Mouse (Mus musculus) gastrocnemius, adult 8-10 months (tissue): ENCODE data around the gene Plxdc1. TPM values are rescaled to one million over a fixed set of nuclear protein-coding genes. Genes with fewer than 3 reads are reported as not detected.
A peak's percentile ranks its signal among the peaks of the same experiment; 100 is the strongest.
"Not testable (repeated sequence)": the region's sequence is repeated elsewhere in the genome, so short reads cannot be mapped to it uniquely, and the experiment has no call there.

Experiments
- DNase-seq, 2 experiments: peaks; one replicate each; pipeline ENCODE4 v3.0.0; 2022; ENCODE audit warnings: low spot score in 2 of 2
- total RNA-seq, 4 experiments: library from RNA; stranded (reverse); gene quantifications; 2 replicates each; pipeline ENCODE4 v1.2.4; 2022

The Plxdc1 gene
- total RNA-seq, 4 experiments from 2014 or later: 1.3 to 3.4 (median 1.9) TPM

DNA sequence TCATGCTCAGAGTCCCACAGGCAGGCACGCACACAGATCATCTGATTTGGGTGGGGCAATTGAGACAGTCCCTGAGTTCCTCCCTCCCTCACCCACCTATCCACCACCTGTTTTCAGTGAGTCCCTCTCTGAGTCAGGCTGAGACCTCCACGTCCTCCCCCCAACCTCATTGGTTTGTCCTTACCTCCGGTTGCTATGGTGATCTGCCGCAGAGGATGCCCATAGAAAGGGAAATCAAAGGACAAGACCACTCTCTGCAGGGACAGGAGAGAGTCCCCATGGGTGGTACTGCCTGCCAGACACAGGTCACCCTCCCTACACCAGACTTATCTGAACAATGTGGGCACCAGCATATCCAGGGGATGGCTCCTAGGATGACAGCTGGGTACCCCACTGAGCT lies 30.3 kb downstream of the Plxdc1 start:
- no peak for DNase-seq

DNA sequence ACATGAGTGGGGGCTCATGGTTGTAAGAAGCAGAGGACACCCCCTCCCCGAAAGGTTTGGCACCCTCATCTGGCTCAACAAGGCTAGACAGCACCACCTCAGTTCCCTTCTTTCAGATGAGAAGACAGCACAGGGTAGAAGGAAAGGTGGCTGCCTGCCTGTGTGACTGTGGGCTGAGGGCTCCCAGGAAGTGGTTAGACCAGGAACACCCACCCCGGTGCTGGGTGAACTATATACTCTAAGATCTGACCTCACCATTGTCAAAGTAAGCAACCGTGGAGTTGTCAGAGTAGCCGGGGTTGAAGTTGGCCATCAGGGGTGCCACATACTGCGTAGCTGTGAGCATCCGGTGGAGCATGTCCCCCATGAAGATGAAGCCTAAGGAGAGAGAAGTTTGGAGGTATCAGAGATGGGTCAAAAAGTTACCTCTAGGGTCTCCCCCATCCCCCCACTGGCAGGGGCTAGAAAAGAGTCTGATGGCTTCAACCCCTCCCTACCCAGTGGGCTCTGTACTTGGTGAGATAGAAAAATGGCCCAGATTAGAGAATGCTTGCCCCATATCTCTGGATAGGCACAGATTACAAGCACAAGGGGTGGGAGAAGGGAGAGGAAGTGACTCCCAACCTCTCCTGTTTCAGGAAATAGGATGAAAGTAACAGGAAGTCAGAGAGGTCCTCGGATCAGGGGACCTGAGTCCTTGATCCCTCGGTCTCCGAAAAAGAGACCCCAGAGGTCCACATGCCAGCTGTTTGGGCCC lies 30.9 kb downstream of the Plxdc1 start:
- no peak for DNase-seq

DNA sequence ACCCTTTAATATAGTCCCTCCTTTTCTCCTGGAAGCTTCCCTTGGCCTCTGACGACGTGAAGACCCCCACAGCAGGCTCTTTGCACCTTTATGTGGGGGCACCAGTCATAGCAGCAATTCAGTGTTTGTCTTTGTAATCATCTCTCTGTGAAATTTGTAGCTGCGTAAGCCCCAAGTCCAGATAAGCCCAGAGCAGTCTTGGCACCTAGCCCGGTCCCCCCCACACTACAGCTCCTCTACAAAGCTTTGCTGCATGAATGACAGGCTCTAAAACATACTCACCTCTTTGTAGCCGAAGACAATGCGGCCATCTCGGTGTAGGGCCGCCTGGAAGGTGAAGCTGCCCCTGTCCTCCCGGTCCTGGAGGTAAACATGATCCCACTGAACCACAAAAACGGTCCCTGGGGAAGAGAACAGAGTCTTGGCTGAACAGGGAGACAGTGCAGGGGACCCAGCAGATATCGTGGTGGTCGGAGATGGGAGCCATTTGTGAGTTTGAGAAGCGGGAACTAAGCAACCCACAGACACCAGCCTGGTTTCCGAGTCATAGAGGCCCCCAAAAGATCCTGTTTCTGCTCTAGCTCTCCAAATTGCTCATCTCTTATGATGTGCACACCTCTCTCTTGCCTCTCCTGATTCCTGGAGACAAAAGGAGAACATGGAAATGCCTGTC lies 31.6 kb downstream of the Plxdc1 start:
- DNase-seq: no peak

DNA sequence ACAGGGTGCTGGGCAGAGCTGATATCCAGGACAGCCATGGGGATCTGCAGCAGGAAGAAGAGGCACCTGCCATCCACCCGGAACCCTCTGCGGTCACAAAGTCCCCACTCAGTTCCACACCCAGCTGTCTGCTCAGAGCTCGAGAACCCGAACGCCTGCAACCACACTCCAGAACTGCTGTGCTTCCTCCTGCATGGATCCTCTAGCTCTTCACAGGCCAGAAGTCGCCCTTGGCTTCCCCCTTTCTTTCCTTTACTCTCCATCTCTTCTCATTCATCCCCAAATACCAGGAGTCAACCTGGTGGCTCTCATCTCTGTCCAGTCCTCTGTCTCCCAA lies 32.3 kb downstream of the Plxdc1 start:
- no peak for DNase-seq

DNA sequence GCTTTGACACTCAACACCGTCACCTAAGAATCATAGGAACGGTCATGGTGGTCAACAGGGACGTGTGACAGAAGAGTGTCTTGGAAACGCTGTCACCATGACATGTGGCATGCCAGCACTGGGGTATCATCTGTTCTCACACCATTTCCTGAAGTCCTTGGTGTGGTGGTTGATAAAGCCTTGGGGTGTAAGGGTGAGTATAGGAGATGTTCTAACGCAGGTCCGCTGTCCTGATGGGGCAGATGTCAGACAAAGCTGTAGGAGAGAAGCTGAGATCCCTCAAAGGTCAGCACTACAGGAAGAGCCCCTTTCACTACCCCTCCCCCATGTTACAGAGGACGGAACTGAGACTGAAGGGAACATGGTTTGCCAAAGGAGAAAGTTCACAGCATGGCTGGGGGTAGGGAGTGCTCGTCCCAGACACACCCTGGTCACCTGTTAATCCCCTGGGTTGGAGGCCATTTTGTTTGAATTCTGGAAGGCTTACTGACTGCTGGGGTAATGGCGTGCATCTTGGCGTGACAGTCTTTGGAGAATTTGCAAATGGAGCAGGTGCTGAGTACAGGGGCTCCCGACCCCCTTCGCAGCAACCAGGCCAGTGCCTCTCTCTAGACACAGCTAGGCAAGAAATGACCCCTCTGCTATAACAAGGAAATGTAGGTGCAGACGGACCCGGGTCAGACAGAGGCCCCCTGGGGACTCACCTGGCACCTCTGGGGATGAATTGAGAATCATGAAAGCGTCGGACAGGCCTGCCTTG lies 32.9 kb downstream of the Plxdc1 start:
- DNase-seq: no peak

DNA sequence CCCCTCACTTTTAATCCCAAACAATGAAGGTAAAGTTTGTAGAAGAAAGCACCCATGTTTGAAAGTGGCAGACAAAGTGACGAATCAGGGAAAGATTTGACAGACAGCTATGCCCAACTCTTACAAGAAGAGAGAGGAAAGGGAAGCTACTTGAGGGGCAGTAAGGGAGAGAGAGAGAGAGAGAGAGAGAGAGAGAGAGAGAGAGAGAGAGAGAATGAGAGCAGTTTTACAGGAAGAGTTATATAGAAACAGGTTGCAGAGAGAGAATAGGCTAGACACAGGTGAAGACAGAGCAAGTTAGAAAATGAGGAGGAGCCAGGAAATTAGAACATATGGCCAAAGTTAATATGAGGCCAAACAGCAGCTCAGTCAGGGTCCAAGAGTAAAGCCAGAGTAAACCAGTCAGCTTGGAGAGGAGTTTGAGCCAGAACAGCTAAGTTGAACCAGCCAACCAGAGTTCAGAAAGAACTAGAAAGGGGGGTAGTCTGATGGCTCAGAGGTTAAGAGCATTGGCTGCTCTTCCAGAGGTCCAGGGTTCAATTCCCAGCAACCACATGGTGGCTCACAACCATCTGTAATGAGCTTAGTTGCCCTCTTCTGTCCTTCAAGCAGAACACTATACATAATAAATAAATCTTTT lies 33.8 kb downstream of the Plxdc1 start:
- no peak for DNase-seq

DNA sequence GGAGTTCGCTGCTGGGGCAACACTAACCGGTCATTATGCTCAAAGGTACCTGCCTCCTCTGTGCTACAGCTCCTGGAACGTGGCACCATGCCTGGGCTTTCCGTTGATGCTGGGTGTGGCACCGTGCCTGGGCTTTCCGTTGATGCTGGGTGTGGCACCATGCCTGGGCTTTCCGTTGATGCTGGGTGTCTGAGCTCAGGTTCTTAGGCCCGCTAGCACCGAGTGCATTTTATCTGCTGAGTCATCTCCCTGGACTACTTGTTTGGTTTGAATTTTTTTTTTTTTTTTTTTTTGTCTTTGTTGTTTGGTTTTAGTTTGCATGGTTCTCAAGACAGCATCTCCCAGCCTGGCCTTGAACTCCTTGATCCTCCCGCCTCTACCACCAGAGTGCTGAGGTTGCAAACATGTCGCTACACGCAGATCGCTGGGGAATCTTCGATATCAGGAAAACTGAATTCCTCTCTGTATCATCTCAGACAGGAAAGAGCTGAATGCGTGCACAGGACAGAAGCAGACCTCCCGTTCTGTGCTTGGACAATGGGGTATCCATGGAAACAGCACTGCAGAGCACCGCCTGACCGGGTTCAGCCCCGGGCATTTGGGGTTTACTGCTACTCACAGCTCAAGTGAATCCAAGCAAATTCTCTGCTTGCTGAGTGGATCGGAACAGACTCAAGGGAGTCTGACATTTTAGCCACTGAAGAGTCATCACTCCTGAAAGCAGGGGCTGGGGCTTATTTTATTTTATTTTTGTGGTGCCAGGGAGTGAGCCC lies 36.4 kb downstream of the Plxdc1 start:
- no peak for DNase-seq

DNA sequence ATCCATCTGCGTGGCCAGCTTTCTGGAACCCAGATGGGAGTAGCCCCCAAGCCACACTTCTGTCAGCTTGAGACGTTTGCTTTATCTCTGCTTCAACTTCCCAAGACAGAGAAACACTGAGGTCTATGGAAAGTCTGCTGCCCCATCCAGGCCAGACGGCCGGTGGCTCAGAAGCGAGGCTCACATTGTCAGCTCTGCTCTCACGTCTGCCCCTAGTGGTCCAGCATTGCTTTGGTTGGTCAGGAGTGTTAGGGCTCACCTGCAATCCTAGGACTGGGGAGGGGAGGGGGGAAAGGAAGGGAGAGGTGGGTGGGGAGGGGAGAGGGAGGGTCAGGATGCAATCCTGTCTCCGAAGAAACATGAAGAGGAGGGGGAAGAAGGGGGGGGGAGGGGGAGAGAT lies 38.8 kb downstream of the Plxdc1 start:
- DNase-seq: no peak

DNA sequence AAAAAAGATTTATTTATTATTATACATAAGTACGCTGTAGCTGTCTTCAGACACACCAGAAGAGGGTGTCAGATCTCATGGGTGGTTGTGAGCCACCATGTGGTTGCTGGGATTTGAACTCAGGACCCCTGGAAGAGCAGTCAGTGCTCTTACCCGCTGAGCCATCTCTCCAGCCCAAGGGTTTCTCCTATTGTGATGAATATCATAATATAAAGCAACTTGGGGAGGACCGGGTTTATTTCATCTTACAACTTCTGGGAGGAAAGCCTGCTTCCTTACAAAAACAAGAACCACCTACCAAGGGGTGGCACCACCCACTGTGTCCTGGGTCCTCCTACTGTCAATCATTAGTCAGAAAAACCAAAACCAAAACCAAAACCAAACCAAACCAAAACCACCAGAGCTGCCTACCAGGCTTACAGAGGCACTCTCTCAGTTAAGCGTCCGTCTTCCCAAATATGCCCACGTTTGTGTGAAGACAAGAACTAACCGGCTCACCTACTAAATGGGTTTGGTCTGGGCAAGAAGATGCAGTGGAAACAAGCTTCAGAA lies 40.4 kb downstream of the Plxdc1 start:
- not testable (repeated sequence) for DNase-seq

DNA sequence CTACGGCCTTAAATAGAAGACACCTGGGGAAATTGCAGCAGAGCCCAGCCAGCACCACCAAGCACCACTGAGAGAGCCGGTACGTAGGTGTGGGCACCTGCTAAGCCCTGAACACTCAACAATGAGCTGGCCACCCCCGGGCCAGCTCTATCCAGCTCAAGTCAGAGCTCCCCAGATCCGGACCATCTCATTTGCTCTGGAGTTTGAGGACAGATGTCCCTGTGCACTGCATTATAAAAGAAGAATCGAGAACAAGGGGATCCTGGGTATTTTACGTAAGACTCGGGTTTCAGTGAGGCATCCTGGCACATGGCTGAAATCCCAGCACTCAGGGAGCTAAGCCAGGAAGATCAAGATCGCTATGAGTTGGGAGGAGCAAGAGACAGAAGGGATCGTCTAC lies 41.2 kb downstream of the Plxdc1 start:
- no peak for DNase-seq

DNA sequence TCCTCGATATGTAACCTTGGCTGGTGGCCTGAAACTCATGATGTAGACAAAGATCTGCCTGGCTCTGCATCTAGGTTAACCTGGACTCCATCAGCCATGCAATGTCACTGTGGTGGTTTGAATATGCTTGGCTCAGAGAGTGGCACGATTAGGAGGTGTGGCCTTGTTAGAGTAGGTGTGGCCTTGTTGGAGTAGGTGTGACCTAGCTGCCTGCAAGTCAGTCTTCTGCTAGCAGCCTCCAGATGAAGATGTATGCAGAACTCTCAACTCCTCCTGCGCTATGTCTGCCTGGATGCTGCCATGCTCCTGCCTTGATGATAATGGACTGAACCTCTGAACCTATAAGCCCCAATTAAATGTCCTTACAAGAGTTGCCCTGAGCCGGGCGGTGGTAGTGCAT lies 43.0 kb downstream of the Plxdc1 start:
- DNase-seq: no peak

DNA sequence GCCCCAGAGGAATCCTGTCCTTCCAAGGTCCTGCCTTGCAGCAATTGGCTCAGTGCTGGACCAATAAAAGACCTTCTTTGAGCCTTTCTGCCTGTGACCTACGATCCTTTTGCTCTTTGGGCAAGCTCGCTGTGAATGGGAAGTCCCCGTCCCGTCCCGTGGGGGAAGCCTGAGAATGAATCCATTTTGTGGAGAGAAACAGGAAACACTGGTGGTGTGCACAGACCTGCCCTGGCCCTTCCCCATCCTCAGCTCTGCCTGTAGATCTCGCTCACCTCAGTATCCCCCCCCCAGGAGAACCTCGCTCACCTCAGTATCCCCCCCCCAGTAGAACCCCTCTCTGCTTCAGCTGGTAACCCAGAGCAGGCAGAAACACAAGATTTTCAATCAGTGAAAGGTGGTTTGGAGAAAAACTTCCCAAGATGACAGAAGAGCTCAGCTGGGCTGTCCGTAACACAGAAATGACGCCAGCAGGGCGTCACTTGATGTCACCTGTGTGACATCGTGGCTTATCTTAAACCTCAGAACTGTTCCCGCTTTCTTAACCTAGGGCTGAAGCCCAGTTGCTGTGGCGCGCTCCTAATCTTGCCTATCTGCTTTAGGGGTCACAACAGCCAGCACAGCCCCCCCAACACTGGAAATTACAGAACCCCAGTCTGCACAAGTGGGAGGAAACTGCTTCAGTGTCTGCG lies 43.7 kb downstream of the Plxdc1 start:
- DNase-seq: no peak

DNA sequence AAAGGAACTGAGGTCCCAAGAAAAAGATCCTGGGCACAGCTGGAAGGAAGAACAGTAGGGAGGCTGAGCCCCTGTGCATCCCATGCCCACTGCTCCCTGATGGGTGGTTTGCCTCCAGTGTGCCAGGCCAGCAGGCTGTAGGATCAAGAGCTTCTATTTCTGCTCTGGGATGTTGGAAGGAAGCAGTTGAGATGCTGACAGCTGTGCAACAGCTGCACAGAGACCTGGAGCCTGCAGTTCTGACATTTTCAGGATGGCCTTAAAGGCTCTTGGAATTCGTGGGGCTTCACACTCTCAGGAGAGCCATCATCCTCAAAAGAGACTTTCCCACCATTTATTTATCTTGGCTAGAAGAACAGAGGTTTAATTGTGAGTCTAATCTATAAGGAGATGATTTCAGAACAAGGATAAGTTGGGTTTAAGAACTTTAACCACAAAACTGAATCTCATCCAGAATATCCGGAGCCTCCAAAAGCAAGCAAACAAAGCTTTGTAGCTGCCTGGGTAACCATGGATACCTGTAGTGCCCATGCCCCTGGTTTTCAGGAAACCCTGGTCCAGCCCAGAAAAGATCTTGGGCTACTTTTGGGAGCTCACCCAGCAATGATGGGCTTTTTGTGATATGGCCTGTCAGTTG lies 48.7 kb downstream of the Plxdc1 start:
- DNase-seq: no peak

DNA sequence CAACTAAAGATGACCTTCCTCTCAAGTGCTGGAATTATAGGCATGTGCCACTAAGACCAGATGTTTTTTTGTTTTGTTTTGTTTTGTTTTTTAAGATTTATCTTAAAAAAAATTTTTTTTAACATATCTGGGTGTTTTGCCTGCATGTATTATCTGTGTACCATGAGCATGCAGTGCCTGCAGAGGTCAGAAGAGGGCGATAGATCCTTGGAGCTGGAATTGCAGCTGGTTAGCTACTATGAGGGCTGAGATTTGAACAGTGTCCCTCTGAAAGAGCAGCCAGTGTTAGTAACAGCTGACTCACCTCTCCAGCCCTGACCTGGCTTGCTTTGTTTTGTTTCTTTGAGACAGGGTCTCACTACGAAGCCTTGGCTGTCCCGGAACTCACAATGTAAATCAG lies 49.5 kb downstream of the Plxdc1 start:
- DNase-seq: peak; percentile 35 to 37

DNA sequence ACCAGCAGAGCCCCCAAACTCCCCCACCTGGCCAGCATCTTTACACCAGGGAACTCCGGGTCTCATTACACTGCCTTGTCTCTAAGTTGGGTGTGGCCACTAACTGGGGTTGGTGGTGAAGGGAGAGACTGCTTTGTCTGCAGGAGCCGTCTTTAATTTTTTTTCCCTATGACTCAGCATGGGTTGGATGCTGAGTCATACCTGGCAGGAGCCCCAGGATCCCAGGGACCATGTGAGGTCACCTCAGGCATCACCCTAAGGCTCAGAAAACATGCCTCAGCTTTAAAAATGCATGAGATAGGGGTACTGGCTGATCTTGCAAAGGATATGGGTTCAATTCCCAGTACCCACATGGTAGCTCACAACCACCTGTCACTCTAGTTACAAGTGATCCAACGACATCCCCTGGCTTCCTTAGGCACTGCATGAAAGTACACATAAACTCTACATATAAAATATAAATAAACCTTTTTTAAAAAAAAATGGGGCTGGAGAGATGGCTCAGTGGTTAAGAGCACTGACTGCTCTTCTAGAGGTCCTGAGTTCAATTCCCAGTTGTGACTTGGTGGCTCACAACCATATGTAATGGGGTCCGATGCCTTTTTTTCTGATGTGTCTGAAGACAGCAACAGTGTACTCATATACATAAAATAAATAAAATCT lies 50.2 kb downstream of the Plxdc1 start:
- DNase-seq: peak in 1 of 2 experiments; percentile 6

DNA sequence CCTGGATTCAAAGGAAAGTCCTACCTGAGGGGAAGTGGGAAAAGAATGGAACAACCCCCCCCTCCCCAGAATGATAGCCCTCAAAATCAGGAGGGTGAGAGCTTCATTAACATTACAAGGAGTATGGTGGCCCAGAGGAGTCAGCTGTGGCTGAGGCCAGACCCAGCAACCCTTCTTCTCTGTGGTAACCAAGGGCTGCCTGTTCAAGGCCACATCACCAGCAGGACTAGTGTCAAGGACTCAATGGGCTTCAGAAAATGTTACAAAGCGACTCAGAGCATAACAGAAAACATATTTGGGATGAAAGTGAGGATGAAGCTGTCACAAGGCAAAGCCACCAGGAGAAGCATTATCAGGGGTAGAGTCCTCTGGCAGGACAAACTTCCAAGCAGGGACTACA lies 52.7 kb downstream of the Plxdc1 start:
- DNase-seq: no peak

DNA sequence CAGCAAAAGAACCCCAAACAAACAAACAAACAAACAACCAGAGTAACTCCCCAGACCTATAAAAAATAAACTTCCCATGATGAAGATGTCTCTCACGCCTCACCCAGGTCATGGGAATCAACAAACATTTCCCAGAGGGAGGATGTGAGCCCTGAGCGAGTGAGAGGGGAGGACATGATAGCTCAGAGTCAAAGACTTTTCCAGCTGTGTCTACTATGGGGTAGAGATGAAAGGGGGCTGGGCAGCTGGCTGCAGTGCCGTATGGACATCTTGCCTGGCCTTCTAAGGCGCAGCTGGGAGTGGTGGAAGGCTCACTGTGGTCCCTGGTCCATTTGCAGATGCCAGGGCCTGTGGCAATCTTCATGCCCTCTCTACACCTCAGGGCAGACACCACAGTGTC lies 57.3 kb downstream of the Plxdc1 start:
- no peak for DNase-seq

DNA sequence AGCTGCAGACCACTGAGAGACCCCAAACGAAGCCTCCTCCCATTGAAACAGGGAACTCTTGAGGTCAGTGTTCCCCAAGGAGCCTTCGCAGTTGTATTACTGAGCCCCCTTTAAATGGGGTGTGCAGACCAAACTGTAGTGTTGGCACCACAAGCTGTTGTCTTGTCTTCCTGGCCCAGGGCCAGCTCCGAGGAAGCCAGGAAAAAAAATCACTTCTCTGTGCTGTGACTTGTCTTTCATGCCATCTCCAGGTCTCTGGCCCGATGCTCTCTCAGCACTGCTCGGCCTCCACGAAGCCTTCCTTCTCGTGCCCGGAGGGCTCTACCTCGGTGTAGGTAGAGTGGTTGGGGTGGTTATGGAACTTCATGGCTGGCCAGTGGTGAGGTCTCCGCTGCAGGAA lies 62.0 kb downstream of the Plxdc1 start:
- no peak for DNase-seq

DNA sequence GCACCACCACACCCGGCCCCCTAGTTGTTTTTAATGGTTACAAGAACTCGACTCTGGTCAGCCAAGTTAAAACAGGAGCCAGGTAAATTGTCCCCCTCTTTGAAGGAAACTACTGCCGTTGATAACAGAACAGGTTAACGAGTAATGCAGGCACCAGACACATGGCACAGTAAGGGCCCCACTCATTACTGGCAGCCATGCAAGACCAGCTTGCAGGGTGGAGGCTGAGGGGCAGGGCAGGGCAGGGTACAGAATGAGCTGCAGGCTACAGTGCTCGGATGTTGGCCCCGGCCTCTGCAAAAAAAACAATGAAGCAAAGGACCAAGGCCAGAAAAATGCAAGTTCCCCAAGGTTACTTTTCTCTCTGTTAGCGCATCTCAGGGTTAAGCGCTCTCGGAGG lies 62.6 kb downstream of the Plxdc1 start:
- no peak for DNase-seq
